Mouse (Mus musculus): ENCODE measurements at regions not wholly inside any gene's neighbourhood (a gene's known extent, or its start where the extent isn't known, plus 50 kb on each side); places are given as distances from the start of the nearest gene placed in this dataset.
A peak's percentile ranks its signal among the peaks of the same experiment; 100 is the strongest.

DNA sequence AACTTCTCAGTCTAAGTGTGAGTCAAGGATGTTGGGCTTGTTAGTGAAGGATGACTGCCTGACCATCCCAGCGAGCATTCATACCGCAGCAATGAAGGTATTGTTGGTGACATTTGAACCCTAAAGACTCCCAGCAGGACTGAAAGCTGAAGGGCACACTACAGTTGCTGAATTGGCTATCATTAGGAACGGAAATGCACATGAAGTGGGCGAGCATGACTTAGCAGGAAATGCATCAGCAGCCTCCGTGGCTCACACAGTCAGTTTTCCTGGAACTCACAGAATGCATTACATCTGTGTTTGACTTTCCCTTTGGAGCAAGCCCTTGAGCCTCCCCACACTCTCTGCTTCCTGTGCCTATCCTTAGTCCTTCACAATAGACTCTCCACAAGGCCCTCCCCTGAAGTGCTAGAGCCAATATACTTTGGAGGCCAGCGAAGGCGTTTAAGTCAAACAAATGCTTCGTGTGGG, 63.9 kb downstream of the Tmco5 start:
- no peak for DNase-seq (ENCODE audit: low read depth, low spot score)

DNA sequence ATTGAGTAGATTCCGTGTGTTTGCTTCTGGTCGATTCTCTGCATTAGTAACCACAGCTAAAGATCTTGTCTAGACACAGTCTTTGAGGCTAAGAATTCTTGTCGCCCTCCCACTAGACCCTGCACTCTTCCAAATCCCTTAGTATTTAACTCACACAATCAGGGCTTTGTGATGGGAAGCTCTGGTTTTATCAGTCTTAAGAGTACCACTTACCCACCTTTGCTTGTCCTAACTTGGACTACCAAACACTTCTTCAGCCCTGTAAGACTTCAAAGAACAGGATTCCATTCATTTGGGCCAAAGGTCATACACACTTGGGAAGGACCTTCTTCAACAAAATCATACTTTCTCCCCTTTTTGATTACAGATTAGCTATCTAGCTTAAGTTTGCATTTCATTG, 70.0 kb downstream of the Tmco5 start:
- DNase-seq (ENCODE audit: low read depth, low spot score) = no peak

DNA sequence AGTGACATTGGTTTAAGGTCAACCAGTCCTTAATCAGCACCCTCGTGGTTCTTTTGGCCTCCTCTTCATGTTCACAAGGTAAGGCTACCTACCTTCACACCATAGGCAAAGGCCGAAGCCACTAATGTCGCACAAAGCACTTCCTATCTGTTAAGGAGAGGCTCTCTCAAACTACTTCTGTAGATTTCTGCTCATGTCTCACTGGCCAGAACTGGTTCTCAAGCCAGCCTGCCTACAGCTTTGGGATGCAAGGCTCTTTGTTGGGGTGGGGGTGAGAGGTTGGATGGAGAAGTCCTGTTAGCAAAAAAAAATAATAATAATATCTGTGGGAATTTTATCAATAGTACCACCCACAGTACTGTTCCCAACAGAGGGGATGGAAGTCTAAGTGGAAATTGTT, 71.2 kb downstream of the Tmco5 start:
- DNase-seq (ENCODE audit: low read depth, low spot score) = no peak

DNA sequence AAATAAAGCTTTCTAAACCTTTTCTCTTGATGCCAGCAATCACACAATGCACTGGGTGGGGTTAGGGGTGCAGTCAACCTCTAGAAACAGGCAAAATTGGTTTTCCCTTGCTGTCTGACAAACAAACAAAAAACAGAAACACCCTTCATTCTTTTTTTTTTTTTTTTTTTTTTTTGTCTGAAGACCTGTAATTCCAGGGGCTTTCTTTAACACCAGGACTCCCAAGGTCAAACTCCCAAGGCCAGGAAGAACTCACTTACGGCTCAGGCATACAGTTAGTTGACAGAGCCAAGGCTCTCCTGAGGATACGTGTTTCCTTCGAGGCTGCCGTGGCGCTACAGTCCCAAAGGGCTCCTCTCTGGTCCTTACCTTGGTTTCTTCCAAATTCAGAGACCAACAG, 71.7 kb downstream of the Tmco5 start:
- DNase-seq (ENCODE audit: low read depth, low spot score) = no peak

DNA sequence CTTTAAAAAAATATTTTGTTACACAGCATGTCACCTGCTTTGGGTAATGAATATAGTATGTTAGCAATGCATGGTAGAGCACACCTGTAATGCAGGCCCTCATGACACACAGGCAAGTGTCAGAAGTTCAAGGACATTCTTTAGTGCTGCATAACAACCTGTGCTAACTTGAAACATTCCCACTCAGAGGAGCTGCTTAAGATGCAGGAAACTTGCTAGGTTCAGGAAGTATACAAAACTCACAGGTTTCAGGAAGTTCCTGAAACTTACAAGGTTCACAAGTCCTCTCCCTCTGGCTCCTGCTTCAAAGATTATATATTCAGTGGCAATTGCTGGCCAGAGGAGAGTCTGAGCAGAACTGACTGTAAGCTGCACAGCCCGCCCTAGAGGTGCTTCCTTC, 73.0 kb downstream of the Tmco5 start:
- DNase-seq (ENCODE audit: low read depth, low spot score) = no peak

DNA sequence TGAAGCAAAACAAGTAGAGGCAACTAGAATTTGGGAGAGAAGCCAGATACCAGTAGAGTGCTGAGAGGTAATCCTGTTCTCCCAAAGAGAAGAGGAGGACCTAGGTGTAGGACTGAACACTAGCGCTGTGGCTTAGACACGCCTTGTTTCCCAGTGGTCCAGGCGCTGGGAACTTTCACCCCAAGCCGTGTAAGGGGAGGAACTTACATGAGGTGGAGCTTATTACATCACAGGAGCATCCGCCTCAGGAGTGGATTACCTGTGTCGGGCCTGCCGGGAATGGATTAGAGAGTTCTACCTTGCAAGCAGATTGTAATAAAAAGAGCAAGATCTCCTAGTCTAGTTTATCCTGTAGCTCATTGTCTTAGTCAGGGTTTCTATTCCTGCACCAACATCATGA, 75.8 kb downstream of the Tmco5 start:
- no peak for DNase-seq (ENCODE audit: low read depth, low spot score)

DNA sequence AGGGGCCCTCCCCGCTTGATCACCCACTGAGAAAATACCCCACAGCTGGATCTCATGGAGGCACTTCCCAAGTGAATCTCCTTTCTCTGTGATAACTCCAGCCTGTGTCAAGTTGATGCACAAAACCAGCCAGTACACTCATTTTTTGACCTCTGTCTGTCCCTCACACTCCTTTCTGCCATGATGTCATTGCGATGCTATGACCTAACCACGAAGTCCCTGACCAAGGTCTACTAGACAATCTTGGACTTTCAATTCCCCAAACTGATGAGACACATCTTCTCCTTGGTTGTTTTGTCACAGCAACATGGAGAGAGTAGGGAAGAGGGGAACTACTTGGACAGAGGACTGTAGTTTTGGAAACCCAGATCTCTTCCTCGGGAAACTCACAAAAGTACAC, 76.4 kb downstream of the Tmco5 start:
- DNase-seq (ENCODE audit: low read depth, low spot score) = no peak

DNA sequence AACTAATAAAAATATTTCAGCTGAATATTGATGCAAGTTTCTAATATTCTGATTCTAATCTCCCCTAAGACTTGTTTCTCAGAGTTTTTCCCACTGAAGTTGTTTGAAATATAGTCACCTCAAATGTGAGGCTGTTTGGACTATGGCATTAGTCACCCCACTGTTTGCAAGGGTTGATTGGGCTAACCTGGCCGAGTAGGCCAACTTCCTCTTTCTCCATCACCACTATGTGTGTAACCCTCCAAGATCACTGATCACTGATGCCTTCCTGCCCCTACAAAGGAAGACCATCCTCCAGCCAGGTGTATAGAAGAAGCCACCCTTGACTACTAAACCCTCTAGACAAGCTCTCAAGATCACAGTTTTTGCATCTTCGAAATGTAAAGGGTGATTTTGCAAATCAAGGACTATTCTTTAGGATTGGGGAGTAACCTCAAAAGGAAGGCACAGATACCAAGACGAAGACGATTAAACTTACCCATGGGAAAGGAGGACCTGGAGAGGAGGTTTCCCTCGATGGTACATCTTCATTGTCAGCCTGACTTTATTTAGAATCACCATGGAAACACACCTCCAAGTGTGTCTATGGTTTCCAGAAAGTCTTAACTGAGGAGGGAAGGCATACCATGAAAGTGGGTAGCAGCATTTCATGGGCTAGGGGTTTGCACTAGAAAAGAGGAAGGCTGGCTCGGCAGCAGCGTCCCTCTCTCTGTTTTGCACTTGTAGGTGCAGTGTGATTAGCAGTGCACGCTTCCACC, 84.8 kb downstream of the Tmco5 start:
- DNase-seq (ENCODE audit: low read depth, low spot score) = no peak

DNA sequence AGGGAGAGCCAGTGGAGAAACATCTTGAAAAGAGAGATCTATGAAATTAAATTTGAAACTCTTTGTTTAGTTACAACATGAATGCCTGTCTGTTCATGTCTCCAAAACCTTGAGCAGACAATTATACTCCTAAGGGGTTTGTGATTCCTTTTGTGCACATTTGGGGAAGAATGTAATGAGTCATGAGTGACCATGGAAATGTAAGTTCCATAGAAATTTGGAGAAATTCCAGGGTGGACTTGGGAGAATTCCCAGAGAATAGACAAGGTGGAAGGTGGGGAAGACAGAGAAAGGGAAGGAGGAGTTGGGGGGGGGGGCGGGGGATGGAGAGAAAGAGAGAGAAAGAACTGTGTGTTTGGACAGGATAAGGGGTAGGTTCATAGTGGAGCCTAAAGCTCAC, 87.8 kb downstream of the Tmco5 start:
- DNase-seq (ENCODE audit: low read depth, low spot score) = no peak

DNA sequence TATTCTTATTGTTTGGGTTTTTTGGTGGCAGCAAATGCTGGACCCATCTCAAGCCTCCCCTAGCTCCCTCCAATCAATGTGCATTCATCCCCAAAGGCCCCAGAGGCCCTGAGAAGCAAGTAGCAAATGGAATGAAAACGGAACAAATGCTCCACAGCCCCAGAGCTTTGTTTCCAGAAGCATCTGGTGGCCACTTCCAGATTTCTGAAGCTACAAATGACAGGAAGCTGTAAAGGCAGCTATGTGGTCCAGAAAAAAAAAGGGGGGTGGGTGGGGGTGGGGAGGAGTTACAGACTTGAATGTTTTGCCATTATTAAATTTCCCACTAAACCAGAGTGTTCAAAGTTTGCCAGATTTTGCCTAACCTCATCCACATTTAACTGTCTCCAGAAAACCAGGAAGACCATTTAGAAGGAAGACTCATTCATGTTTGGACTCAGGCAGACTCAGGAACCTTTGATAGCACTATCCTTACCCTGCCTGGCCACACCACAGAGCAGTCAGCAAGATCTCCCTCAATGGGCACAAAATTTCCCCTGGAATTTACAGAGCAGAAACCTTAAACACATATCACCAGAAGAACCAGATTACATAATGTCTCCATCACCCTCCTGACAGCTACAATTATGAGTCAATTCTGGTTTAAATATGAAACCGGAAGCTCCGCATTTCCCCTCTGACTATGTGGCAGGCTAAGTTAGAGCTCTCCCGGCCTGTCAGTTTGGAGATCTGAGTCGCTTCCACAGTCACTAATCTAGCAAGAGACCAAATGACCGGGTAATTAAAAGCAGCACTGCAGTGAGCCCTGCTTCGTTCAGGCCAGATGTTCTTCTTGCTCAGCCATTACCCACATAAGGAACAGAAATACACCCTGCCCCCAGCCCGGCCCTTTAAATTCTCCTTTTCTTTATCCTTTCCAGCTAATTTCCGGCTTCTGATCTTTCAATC, 93.4 kb downstream of the Tmco5 start:
- no peak for DNase-seq (ENCODE audit: low read depth, low spot score)

DNA sequence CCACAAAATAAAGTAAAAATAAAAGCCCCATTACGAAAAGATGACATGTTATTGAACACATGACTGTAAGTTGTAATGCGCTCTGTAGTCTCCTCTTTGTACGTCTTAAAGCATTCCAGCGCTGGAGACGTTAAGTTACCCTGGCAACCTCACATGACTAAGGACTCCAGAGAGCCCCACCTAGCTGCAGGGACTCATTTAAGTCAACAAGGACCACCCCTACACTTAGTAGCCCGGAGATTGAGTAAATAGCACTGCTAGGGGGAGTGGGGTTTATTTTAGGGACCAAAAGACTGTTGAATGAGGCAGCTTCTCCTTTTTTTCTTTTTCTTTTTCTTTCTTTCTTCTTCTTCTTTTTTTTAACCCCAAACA, 94.1 kb downstream of the Tmco5 start:
- DNase-seq (ENCODE audit: low read depth, low spot score) = no peak

DNA sequence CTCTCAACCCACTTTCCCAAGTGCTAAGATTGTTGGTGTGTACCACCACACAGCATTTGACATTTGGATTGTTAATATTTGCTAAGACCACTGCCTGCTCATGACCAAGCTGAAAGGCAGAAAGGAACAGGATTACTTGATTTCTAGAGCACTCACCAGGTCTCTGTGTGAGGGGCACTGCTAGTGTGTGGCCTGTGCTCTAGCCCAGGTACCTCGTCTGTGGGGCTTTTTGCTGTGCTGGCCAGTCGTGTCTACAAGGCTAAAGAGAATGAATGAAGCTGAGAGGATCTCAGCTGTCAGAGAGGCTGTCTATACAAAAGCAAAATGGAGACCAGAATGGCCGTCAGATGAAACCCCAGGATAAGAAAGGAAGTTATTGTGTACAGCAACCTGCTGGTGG, 95.0 kb downstream of the Tmco5 start:
- DNase-seq (ENCODE audit: low read depth, low spot score) = no peak

DNA sequence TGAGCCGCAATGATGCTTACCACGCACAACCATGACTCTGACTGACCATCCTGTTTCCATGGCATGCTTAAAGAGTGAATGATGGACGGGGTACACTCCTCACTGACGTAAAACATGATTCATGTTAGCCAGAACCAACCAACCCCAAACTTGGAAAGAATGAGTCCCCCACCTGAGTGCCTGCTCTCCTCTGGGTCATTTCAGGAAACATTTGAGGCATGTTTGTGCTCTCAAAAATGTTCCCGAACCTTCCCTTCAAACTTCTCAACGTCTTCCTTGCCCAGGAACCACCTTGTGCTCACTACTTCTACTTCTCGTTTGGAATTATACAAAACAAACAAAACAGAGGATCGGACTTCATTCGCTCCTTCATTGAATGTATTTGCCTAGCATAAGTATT, 95.7 kb downstream of the Tmco5 start:
- no peak for DNase-seq (ENCODE audit: low read depth, low spot score)

DNA sequence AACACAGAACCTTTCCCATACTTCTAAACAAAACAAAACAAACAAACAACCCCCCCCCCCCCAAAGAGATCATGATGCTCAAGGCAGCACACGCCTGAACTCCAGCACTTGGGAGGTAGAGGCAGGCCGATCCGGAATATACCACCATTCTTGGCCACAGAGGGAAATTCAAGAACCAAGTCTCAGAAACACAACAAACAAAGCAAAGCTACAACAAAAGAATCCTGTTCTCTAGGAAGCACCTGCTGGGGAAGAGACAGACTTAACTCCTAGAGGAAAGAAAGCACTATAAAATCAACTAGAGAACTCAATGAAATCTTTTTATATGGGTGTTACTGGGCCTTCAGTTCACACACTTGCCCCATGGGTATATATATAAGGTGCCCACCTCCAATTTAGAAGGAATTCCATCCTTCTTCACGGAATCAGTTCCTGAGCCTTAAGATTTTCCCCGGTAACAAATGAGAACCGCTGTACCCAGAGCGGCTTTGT, 96.1 kb downstream of the Tmco5 start:
- DNase-seq (ENCODE audit: low read depth, low spot score) = no peak

DNA sequence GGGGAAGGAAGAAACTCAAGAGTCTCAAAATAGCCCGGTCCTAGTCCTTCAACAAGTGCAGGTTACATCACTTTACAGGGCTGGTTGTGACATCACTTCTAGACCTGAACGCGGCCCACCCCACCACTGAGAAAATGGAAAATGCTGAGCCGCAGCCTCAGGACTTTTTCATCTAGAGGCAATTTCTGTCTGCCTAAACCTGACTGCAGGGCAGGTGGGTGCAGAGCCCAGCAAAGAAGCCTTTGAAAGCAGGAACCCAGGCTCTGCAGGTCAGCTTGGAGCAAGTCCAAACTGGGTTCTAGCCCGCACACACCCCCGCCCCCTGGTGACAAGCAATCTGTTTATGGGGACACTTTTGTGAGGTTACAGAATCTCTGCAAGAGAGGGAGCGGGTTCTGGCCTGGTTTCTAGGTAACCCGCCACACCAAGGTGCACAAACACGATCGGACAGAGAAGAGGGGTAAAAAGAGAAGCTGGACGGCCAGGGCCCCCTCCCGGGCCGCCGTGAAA, 96.7 kb downstream of the Tmco5 start:
- no peak for DNase-seq (ENCODE audit: low read depth, low spot score)

DNA sequence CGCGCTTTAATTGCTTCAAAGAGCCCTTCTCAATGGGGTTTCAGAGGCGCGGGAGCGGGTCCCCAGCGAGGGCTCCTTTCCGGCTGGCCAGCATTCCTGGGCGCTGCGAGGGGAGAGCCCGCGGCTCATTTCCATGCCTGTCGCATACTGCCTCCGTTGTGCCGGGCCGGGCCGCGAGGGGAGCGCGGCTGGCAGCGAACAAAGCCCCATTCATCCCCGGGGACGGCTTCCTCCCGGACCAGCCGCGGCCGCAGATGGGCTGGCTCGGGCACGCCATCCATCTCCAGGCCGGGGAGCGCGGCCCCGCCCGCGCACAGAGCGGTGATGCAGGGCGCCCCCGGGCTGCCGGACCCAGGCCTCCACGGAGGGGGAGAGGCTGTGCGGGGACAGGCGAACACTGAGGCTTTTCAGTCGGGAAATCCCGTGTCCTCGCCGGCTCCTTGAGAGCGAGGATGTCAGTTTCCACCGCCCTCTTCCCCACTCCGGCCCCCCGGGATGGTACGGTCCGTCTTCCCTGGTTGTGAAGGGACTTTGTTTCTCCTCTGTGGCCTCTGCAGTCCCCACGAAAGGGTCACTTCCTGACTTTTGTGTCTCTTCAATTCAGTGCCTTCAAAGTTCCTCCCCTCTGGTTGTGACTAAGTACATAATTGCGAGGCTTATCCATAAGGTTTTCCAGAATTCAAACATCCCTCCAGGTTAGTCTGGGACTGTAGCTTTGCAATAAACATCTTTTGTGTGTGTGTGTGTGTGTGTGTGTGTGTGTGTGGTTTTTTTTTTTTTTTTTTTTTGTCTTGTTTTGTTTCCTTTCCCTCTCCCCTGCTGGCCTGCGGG, 97.3 kb downstream of the Tmco5 start:
- DNase-seq (ENCODE audit: low read depth, low spot score) = peak; percentile 85

DNA sequence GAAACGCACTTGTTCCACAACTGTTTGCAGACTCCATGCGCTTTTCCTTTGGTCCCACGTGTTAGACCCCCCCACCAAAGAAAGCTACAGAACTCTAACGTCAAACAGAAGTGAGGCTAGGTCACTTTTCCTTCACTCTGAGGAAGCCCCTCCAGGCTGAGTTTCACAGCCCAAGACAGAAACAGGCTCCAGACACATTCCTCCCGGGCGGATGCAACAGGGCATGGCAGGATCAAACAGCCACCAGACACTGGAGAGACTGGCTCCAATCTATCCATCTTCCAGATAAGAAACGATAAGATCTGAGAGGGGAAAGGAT, 97.9 kb downstream of the Tmco5 start:
- DNase-seq (ENCODE audit: low read depth, low spot score) = no peak

DNA sequence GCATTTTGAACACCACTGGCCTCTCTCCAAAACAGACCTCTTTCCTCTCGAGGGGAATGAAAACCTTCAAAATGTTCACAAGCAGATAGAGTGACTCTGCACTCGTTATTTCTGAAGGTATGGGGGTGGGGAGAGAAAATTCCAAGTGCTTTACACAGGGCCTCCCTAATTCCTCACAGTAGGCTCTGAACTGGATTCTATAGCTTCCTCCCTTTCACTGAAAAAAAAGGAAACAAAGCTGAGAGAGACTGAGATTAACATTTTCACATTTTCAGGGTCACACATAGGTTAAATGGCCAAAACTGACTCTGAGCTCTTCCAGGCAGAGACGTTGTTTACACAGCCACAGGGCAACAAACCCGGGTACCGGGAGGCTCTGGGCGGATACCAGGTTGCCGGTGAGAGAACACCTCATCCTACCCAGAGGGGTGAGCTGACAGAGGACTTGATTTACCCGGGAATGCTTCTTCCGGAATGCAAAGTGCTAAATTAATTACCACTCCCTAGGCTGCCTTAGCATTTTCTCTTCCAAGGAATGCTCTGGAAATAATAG, 98.5 kb downstream of the Tmco5 start:
- DNase-seq (ENCODE audit: low read depth, low spot score) = no peak

DNA sequence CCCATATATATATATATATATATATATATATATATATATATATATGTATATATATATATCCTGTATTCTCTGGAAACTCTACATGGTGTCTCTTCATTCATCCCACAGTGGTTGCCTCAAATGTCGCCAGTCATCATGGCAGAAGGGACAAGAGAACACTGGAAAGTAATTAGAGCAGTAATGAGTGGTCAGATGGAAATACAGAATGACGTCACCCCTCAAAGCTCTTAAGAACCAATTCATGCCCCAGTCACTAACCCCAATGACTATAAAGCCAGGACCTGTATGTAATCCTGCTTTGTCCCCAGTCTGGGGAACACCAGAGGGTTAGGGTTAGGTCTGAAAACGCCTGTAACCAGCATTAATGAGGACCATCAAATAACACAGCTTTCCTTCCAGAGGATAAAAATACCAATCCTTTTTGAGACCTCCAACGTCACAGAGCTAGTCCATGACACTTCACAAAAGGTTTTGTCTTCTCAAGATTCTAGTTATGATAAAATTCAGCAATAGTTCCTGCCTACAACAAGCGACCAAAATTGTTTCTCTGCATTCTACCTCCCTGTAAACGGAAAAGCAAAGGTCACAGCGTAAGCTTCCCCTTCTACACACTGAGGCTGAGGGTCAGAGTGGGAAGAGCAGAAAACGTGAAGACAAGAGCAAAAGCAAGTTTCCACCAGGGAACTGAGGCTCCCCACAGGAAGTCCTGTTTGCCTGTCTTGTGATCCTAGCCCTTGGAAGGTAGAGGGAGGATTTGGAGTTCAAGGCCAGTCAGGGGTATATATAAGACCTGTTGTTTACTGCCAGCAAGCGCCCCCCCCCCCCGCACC, 99.5 kb downstream of the Tmco5 start:
- no peak for DNase-seq (ENCODE audit: low read depth, low spot score)

DNA sequence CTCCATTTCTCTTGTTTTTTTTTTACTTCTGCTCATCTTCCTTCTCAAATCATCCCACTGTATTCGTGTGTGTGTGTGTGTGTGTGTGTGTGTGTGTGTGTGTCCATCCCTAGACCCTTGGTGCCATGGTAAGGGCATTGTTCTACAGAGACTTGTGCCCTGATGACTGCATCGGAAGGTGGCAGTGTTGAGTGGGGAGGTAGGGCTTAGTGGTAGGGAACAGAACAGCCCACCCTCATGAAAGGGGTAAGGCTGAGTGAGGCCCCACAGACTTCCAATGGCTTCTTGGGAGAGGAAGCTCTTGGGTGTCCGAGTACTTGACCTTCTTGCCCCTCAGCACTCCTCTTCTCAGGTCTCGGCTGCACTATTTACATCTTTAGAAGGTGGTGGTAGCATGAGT, 100.3 kb downstream of the Tmco5 start:
- DNase-seq (ENCODE audit: low read depth, low spot score) = no peak
